Mouse (Mus musculus): Measurements from ENCODE around the gene Kif5c.

Kif5c gene

DNA sequence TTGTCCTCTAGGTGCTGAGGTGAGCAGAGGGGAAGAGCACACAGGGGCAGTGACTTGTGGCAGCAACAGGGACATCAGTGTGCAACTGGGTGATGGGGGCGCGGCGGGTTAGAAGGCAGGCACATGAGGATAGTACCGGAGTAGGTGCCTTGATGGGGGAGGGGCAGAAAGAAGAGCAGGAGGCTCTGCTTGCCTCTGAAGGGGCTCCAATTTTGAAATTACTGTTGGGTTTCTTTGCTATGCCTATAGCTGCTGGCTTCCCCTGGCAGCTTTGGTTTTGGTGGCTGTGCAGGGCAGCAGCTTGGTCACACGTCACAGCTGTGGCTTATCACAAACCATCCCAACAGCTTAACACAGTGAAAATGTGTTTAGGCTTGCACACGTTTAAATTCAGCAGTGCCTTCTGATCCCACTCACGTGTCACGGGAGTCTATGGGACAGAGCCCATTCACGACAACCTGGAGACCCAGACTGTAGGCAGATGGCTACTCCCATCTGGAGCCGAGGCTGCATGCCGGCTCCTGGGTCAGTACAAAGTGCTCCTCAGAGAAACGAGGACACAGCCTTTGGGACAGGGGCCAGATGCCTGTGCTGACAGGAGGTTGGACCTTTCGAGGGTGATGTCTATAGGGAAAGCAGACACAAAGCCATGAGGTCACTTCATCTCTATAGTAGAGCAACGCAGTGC, 126.1 kb downstream of the Kif5c start:
- no peak for DNase-seq (ENCODE audit: low read depth, low spot score)

DNA sequence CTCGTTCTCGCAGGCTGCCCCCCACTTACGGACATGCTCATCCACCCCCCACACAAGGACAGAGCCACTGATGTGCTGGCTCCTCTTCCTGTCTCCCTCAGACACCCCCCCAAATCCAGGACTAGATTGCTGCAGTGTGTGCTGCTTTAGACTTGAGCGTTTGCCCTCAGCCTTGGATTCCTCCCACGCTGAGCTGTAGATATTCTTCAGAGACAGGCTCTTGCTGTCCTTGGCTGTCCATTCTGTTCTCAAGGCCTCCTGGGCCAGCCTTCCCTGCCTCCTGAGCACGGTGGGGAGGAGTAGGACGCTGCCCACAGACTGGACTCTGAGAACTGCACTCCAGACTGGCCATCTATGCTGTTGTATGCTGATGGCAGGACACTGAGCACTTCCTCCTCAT, 127.8 kb downstream of the Kif5c start:
- no peak for DNase-seq (ENCODE audit: low read depth, low spot score)

- no peak for DNase-seq (ENCODE audit: low read depth, low spot score)
Observed at GRCm38 (mm10) chr2:49747670-49748069, 128.6 kb downstream of the Kif5c start.

DNA sequence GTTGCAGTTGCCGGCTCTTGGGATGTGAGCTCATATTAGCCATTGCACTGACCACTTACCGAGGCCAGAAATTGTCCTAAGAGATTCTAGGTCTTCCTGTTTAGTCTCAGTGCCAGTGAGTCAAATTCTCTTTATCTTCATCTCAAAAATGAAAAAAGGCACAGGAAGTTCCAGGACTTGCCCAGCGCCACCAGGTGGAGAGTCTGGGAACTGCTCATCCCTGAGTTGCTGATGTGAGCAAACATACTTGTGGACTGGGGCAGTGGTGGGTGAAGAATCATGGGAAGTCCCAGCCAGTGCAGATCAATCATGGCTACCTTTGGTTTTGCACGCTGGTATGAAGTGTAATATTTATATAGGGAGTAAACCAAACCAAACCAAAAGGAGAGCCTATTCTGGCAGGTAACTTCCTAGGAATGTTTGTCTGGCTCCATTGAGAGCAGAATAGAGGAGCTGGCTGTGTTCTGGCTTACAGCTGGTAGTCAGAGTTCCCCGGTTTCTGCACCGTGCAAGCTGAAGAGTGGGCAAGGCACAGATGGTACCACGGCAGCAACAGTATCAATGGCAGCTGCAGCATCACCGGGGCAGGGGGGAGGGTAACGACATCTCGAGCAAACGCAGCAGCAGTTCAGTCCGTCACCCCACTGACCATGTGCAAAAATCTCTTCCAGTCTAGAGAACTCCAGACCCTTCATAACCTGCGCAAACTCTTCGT, 129.7 kb downstream of the Kif5c start:
- no peak for DNase-seq (ENCODE audit: low read depth, low spot score)

DNA sequence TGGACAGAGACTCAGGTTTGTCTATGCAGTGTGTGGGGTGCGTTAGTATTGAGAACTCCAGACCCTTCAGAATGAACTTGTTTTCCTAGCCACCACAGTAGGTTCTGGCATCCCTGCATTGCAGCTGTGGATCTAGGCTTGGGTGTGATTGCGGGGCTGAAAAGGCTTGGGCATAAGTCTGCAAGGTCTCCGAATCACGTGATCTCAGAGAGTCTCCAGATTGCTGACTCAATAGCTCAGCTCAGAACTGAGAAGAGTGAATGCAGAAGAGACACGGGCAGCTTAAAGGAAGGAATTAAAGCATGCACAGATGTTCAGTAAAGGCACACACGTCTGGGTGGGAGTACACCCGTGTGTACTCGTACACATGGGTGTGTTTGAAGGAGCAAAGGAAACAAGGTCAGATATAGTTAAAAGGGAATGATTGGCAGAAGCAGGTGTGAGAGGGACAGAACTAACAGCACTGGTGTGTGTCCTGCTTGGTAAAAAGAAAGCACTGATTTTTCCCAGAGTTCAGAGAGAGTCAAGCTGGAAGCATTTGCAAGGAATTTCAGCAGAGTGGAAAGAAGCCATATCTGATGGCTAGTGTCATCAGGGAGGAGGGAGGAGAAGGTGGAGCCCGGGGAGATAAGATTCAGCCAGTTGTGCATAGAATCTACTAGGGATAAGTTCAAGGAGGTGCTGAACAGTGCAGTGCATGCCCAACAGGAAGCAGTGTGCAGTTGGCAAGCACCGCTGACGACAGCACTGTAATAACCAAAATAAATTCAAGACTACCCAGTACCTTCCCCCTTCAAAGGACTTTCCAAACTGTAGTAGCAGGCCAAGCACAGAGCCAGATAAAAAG, 130.9 kb downstream of the Kif5c start:
- DNase-seq (ENCODE audit: low read depth, low spot score): no peak

GRCm38 (mm10) chr2:49751544-49752210, 132.6 kb downstream of the Kif5c start:
- no peak for DNase-seq (ENCODE audit: low read depth, low spot score)

DNA sequence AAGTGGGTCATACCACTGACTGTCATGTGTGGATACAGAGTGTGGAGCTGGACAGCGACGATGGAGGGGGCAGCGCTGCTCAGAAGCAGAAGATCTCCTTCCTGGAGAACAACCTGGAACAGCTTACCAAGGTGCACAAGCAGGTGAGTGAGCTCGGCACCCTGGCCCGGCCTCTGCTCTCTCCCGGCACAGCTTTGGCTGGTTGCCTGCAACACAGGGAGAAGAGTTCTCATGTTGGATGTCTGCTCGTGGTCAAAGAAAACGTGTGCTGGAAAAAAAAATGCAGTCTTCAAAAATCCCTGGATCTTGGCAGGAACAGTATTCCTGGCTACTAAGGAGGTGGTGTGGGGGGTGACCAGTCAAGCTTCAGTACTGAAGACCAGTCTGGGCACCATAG, 133.1 kb downstream of the Kif5c start:
- DNase-seq (ENCODE audit: low read depth, low spot score): no peak

- no peak for DNase-seq (ENCODE audit: low read depth, low spot score)
Observed at GRCm38 (mm10) chr2:49753062-49753461, 134.0 kb downstream of the Kif5c start.

GRCm38 (mm10) chr2:49755054-49755453, 136.0 kb downstream of the Kif5c start:
- no peak for DNase-seq (ENCODE audit: low read depth, low spot score)

GRCm38 (mm10) chr2:49757616-49758015, 138.5 kb downstream of the Kif5c start:
- no peak for DNase-seq (ENCODE audit: low read depth, low spot score)

GRCm38 (mm10) chr2:49764331-49764946, 145.3 kb downstream of the Kif5c start:
- peak; percentile 57 for DNase-seq (ENCODE audit: low read depth, low spot score)

GRCm38 (mm10) chr2:49768916-49769315, 149.8 kb downstream of the Kif5c start:
- no peak for DNase-seq (ENCODE audit: low read depth, low spot score)

GRCm38 (mm10) chr2:49770440-49770839, 151.3 kb downstream of the Kif5c start:
- DNase-seq (ENCODE audit: low read depth, low spot score): no peak

DNA sequence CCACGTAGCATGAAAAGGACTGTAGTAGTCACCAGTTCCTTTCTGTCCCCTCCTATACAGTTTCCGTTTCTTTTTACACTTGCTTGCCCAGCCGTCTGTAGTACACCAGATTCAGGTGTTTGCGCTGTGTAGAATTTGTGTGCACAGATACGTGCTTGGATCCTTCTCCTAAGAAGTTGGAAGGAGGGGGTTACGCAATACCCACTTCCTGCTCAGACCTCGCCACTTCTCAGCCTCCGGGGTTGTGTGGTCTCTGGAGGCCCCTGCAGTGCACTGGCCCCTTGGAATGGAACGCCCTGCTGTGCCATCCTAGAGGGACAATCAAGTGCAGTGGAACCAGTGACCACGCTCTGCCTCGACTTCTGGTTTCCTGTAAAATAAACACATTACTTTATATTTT, 152.1 kb downstream of the Kif5c start:
- DNase-seq (ENCODE audit: low read depth, low spot score): no peak

- DNase-seq (ENCODE audit: low read depth, low spot score): no peak
Observed at GRCm38 (mm10) chr2:49773194-49773931, 154.3 kb downstream of the Kif5c start.

- no peak for DNase-seq (ENCODE audit: low read depth, low spot score)
Observed at GRCm38 (mm10) chr2:49774180-49774579, 155.1 kb downstream of the Kif5c start.

- DNase-seq (ENCODE audit: low read depth, low spot score): no peak
Observed at GRCm38 (mm10) chr2:49775187-49775586, 156.1 kb downstream of the Kif5c start.

DNA sequence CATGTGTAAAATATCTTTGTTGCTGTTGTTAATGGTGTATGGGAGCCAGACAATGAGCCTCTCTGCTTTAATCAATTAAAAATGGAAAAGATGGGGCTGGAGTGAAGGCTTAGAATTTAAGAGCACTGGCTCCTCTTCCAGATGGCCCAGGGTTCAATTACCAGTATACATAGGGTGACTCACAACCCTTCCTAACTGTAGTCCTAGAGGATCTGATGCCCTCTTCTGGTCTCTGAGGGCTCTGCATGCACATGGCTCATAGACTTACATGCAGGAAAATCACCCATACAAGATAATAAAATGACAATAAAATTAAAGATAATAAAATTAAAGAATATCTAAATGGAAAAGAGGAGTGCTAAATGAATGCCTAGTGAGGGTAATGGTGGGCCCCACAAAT, 156.6 kb downstream of the Kif5c start:
- DNase-seq (ENCODE audit: low read depth, low spot score): no peak

DNA sequence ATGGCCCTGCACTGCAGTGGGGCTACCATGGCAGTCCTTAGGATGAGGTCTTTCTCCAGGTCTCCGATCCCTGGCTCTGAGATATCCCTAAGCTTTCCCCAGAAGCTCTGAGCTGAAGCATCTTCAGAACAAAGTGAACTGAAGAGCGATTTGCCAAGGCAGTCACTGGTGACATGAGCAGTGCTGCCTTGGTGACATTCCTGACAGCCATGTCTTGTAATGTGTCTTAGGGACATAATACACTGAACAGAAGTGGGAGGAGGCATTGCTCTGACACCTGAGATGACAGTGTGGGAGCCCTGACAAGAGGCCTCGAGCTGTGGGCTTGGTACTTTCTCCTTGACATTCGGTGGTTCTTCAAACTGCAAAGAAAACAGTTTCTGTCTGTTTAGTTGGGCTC, 157.3 kb downstream of the Kif5c start:
- no peak for DNase-seq (ENCODE audit: low read depth, low spot score)

- DNase-seq (ENCODE audit: low read depth, low spot score): no peak
Observed at GRCm38 (mm10) chr2:49787376-49788050, 168.4 kb downstream of the Kif5c start, which contains the start of gene Lypd6b. Lypd6b (plus strand) TSS chr2:49787688.

Data from retina, adult 2 months (tissue).